Mouse (Mus musculus): ENCODE data around the gene Dnm2.
"Not testable (repeated sequence)": the region's sequence is repeated elsewhere in the genome, so short reads cannot be mapped to it uniquely, and the experiment has no call there.

Gene Dnm2

DNA sequence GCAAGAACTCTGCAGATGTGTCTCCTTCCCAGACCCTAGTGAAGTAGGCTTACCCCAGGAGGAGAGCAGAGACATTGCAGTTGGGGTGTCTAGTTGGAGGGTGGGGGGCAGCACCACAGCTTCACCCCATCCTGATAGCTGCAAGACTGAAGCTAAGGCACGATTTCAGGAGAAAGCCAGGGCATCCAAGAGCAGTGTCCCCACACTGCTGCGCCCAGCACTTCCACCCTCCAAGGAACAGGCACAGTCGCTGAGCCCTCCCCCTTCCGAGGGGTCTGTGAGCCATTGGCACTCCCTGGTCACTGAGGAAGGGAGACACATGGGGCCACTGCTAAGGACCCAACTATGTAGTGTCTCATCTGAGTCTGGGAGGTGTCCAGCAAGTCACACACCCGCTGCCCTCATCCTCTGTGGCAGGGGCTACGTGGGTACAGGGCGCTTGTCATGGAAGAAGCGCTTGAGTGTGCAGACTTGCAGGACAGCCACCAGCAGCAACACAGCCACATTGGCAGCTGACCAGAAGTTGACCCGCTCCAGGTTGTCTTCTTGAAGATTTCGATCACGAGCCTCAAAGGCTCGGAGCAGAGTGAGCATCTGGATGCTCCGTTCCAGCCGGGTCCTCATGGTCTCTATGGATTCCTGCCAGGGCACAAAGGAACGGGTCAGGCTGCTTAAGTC is 83.2 kb downstream of the Dnm2 start:
- no peak for DNase-seq (ENCODE audit: low spot score)

DNA sequence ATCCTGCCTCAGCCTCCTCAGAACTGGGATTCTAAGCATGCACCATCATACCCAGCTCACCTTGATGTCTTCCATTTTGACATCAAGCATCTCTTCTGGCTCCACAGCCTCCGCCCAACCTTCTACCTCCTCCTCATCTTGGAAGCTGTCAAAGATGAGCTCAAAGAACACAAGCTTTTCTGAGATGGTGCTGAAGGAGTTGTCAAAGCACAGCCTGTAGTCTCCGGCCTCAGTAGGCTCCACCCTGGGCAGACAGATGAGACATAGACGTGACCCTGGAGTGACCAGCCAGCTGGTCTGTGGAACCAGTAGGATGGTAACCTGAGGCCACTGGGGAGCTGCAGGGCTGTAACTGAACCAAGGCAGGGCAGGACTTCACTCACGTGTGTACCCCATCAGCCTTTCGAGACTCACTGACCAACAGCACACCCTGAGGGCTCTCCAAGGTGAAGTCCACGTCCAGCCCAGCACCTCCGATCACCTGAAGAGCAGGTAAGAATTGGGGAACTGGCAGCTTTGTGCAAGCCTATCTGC is 84.2 kb downstream of the Dnm2 start:
- DNase-seq (ENCODE audit: low spot score), result no peak

DNA sequence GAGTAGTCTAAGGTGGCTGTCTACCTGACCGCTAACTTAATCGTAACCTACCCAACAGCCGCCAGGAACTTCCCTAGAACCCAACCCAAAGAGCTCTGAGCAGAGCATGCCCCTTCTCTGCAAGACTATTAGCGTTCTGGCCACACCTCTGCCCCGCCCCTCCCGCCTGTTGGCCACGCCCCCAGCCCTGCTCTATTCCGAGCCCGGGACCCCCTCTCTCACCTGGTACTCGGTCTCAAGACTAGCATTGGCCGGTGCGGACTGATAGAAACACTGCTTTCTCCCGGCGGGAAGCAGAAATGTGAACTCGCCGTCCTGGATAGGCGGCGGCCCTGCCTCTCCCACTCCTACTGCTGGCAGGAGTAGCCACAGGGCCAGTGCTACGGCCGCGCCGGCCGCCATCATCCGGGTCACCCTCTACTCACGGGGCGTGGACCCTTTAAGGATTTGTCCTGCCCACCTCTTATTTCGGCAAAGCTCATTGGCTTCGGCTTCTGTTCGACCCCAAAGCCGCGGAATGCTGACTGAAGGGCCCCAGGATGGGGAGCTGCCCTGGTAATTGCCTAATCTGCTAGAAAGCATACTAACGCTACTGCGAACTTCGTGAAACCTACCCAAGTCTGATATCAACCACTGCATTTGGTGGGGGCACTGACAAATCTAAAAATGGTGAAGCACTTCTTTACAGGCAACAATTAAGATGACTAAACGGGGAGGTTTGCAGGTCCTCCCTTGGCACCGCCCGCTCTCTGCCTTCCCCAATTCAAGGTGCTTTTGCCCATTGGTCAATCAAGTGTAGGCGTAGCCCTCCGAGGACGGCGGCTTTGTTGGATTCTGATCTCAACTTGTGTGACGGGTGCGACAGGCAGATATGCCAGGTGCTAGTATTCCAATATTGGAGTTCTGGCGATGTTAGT is 85.3 kb downstream of the Dnm2 start, which contains the start of gene Tmed1:
Tmed1 (minus strand) TSS at position 481 of the 917 bp plus-strand sequence.
- DNase-seq (ENCODE audit: low spot score), result peak; percentile 90

DNA sequence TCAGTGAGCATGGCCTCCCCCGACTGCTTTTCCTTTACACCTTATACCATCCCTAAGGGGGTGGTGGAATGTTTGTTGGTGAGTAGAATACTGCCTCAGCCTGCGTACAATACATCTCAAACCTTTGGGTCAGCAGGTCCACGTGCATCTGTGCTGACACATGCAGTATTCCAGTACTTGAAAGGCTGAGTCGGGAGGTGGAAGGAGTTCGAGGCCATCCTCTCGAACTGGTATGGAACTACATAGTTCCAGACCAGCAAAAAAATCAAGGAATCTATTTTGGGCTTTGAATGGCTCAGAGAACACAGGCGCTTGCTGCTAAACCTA is 85.9 kb downstream of the Dnm2 start:
- no peak for DNase-seq (ENCODE audit: low spot score)

DNA sequence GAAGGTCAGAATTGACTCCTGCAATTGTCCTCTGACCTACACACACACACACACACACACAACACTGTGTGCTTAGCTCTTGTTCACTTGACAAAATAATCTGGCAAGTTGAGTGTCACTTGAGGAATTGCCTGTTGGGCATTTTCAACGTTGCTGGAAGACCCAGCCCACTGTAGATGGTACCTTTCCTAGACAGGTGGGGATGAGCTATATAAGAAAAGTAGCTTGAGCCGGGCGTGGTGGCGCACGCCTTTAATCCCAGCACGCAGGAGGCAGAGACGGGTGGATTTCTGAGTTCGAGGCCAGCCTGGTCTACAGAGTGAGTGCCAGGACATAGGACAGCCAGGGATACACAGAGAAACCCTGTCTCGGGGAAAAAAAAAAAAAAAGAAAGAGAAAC is 86.3 kb downstream of the Dnm2 start:
- DNase-seq (ENCODE audit: low spot score), result no peak

DNA sequence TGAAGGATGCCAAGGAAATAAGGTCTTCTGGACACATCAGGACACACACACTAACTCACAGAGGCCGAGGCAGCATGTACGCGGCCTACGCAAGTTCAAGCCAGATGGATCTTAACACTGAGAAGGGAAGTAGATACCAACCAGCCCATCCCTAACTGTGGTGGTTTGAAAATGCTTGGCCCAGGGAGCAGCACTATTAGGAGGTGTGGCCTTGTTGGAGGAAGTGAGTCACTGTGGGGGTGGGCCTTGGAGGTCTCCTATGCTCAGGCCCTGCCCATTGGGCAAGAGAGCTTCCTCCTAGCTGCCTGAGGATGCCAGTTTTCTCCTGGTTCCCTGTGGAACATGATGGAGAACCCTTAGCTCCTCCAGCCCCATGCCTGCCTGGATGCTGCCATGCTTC is 88.8 kb downstream of the Dnm2 start:
- no peak for DNase-seq (ENCODE audit: low spot score)

DNA sequence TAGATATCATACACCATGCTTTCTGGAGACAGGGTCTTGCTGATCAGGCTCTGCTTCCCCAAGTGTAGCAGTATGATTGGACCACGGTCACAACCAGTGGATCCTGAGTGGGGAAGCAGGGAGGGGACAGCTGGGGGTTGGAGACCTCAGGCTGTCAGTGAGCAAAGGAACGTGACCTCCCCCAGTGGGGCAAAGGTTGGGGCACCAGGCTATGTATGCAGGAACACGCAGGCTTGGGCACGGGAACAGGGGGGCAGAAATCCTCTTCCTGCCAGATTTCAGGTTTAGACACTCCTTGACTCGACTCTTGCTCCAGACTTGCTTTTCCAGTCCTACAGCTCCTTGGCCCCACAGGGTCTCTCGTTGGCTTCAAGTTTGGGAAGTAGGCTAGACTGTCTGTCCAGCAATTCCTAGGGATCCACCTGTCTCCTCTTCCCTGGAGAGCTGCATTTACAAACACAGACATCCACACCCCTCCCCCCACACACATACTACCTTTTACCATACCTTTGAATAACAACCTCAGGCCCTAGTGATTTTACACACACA is 93.3 kb downstream of the Dnm2 start:
- DNase-seq (ENCODE audit: low spot score), result no peak

DNA sequence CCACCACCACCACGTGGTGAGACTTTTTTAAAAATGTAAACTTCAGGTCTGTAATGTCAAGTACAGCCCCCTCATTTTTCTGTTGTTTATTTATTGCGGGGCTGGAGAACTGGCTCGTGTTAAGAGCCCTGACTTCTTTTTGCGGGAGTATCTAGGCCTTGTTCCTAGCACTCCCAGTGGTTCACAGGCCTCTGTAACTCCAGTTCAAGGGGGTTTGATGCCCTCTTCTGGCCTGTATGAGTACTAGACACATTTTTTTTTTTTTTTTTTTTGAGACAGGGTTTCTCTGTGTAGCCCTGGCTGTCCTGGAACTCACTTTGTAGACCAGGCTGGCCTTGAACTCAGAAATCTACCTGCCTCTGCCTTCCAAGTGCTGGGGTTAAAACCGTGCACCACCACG is 94.0 kb downstream of the Dnm2 start:
- not testable (repeated sequence) for DNase-seq (ENCODE audit: low spot score)

DNA sequence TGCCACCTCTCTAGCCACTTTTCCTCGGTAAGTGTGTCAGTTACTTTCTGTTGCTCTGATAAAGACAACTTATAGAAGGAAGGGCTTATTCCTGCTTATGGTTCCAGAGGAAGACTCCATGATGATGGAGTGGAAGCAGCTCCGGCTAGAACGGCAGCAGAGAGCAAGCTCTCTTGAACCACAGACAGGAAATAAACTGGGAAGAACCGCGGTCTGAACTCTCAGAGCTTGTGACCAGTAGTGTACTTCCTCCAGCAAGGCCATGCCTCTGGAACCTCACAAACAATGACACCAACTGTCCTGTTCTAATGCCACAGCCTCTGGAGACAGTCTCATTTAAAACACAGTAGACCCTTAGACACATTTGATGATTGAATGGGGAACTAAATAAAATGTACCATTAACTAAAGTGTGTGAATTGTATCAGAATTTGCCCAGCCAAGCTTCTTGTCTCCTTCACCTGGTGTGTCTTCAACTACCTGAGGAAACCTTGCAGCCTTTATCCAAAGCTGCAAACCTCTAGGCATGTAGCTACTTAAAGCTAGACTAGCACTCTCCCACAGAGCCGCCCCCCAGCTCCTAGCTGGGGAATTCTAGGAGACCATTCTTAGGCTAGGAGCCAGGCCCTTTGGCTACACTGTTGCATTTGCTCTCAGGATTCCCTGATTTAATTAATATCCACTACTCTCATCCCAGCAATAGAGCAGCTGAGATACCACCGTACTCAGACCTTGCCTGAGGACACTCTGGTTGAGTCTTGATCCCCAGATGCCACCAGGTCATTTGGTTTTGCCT is 100.6 kb downstream of the Dnm2 start:
- DNase-seq (ENCODE audit: low spot score), result no peak

DNA sequence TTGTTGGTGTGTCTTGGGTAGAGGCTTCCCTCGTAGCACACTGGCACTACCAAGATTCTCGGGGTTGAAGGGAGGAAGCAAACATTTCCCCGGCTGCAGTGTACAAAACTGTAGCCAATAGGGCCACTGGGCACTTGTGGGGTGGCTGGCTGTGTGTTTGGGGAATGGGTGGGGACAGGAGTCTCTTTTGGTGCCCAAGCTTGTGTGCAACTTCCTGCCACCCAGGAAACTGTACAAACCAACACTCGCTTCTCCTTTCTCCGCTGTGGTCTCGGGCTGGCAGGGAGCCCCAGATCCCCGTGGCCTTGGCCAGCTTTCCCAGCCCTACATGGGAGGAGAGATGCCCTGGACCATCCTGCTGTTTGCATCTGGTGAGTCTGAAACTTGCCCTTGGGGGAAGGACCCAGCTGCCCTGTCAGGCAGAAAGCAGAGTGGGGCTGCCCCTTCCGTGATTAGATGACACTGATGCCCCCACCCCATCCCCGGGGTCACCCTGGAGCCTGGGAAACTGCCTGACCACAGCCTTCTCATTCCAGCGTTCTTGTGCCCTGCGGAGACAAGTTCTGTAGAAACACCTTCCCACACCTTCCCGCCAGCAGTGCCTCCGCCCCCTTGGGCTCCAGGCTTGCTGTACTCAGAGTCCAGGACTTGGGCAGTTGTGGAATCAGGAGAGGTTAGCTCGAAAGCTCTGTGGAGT is 101.4 kb downstream of the Dnm2 start, which contains the start of gene AB124611:
AB124611 (plus strand) TSS at position 240 of the 697 bp plus-strand sequence.
- no peak for DNase-seq (ENCODE audit: low spot score)

DNA sequence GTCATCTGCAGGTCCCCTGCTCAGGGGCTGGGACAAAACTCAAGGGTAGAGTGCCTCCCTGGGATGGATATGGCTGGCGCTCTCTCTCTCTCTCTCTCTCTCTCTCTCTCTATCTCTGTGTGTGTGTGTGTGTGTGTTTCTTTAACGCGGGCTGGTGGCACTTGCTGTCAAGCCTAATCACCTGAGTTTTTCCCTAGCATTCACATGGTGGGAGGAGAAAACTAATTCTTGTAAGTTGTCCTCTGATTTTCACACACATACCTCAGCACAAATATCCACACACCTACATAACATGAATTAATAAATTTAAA is 101.9 kb downstream of the Dnm2 start:
- no peak for DNase-seq (ENCODE audit: low spot score)

DNA sequence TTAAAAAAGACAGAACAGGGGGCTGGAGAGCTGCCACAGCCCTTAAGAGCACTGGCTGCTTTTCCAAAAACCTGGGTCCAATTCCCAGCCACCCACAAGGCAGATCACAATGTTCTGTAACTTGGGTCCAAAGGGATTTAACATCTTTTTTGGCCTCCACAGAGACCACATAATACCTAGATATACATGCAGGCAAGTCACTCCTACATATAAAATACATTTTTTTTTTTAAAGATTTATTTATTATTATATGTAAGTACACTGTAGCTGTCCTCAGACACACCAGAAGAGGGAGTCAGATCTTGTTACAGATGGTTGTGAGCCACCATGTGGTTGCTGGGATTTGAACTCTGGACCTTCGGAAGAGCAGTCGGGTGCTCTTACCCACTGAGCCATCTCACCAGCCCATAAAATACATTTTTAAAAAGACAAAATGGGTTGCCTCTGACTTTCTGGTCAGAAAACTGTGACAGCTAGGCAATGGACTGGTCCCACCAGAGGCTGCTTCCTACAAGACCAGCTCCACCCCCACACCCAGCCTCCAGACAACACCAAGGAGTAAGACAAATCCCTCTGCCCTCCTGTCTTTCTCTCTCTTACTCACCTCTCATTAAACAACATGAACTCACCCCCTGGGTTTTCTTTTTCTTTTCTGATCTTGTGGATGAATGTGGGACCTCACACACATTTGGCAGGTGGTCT is 102.5 kb downstream of the Dnm2 start:
- DNase-seq (ENCODE audit: low spot score), result no peak

DNA sequence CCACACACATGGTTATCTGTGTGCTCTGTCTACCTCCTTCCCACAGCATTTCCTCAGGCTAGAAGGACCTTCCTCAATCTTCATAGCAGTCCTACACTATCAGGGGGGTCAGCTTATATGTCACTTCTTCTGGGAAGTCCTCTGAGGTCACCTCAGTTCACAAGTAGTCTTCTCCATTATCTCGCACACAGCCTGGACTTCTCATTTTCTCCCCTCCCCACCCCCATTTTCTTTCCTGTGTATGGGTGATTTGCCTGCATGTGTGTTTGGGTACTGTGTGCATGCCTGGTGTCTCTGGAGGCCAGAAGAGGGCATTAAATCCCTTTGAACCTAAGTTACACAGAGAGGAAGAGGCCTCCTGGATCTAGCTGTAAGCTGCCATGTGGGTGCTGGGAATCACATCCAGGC is 103.2 kb downstream of the Dnm2 start:
- no peak for DNase-seq (ENCODE audit: low spot score)

DNA sequence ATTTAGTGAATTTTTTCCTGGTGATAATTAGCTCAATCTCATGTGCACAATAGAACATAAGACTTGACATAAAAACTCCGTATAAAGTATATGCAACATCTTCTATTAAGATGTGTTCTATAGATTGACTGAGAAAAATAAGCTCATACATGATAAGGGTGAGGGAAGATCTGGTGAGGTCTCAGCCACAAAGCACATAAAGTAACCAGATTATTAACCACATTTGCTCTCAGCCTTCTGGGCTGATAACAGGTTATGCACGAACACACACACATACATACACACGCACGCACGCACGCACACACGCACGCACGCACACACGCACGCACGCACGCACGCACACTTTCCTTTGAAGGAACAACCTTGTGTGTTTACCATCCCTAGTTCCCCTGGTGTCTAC is 111.8 kb downstream of the Dnm2 start:
- DNase-seq (ENCODE audit: low spot score), result no peak

DNA sequence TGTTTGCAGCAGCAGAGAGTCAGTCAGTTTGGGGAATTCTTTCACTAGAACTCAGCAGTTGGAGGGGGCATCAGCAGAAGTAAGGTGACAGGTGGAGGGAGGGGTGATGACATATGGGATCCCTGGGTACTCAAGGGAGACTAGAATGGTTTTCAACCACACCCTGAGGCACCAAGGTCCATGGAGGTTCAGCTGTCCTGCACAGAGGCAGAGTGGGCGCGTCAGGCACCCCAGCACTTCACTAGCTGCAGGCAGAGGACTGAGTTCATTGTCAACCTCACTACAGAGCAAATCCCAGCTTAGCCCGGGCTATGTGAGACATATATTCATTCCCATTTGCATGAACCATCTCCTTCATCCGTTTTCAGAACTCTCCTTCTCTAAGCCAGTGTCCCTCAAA is 112.3 kb downstream of the Dnm2 start:
- no peak for DNase-seq (ENCODE audit: low spot score)

DNA sequence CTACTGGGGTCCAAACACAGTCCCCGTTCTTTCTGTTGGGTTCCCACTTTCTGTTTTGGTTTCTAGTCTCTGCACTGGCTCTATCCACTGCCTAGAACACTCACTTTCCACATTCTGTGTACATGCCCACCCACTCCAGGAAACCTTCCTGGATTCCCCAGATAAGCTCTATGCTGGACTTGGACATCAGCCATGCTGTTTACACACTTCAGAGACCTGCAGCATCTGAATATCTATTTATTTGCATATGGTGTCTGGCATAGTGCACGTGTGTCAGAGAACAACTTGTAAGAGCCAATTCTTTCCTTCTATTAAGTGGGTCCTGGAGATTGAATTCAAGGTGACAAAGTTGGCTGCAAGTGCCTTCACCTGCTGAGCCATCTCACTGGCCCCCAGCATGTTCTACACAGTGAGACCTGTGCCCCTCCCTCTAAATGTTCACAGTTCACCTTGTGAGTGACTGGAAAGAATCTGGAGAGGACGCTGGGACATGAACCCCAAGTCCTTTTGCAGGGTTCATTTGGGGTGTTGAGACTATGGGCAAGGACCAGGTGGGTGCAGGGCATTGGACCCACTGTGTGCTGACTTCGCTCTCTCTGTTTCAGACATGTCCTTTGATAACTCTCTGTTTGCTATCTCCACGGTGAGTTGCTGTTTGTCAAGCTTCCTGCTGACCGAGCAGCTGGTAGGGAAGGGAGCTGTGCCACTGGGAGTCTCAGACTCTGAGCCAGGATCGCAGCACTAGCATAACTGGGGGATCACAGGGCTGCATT is 115.5 kb downstream of the Dnm2 start:
- no peak for DNase-seq (ENCODE audit: low spot score)

DNA sequence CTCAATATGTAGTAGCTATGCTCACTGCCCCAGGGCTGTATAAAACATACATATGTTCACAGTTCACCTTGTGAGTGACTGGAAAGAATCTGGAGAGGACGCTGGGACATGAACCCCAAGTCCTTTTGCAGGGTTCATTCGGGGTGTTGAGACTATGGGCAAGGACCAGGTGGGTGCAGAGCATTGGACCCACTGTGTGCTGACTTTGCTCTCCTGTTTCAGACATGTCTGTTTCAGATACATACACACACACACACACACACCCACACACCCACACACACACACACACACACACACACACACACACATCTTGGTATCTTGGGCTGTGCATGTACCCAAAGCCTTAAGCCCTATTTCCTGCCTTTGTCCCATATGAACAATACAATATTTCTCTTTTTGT is 117.3 kb downstream of the Dnm2 start:
- not testable (repeated sequence) for DNase-seq (ENCODE audit: low spot score)

DNA sequence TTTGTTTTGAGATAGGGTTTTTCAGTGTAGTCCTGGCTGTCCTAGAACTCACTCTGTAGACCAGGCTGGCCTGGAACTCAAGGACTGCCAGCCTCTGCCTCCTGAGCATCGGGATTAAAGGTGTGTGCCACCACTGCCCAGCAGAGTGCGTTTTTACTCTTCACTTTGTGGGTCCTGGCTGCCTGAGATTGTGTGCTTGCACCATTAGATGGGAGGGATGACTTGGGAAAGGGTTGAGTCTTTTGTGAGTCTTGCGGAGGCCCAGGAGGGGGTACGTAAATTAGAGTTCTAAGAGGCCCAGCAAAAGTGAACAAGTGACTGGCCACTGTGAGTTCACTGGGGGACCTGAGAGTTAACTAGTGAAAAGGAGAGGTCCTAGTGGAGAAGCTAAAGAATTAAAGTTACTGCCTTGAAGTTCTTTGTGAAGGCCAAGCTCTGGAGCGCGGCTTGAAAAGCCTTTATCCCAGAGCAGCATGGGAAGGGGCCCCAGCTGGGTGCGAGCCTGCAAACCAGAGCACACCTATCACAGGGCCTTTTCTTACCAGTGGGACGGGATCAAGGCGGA is 120.7 kb downstream of the Dnm2 start:
- DNase-seq (ENCODE audit: low spot score), result no peak

DNA sequence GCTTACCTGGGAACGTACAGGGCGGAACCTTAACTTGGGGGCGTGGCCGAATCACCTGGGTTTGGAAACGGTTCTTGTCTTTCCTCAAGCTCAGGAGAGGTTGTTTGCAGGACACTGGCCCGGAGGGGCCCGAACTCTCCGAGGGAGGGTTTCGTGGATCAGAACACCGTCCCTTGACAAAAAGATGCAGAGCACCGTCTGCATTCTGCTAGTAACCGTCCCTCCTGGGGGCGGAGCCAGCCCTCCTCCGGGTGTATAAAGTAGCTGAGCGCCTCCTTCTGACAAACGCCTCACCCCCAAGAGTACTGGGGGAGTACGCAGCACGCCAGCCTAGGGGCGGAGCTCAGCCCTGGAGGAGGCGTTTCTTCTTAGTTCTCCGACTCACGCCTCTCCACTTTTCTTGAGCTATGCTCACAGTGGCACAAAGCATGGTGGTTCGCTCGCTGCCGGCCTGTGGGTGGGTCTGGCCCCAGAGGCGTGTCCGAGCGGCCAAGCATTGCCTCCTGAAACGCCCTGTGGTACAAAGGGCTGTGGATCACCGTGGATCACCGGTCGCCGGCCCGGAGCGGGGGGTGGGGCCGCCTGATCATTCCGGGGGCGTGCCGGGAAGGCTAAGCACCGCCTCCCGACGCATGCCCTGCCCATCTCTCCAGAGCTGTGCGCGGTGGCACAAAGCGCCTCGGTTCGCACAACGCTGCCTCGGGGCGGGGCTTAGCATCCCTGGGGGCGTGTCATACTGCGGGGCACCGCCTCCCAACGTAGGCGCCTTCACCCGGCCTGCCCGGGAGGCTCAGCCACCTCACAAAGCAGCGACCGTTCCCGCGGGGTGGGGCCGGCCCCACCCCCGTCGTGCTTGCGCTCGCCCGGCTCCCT is 121.4 kb downstream of the Dnm2 start:
- peak; percentile 99 for DNase-seq (ENCODE audit: low spot score)
